In the genomic region with DNA sequence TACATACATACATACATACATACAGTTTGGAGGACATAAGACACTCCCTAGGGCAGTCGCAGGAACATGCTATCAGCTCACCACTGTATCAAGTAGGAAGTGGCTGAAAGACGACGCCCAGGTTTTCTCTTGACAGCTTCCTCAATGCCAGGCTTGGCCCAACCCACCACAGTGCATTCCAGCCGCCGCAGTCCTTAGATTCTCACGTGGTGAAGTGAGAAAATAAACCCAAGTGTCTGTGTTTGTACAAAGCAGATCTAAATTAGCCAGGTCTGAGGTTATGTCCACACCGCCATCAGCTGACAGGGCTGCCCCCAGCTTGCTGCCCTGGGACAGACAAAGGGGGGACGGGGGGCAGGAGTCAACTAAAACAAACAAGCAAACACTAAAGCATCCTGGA, we compare ENCODE assay signal across 9 mouse cellular contexts.
DNase-seq lines count a peak whose midpoint lies in the region; ATAC-seq and TF ChIP-seq lines count a peak whose summit lies in the region.
"Had no signal": no experiment of that assay in that cellular context is flagged by ENCODE, and none has a peak within 500 bp of the region (broad histone marks: within the 10 kb centered on the region; RNA-seq: fewer than 3 reads in every experiment).

No protein-coding gene starts in this region.

- TF ChIP-seq CTCF in kidney, adult 2 months (conservative IDR thresholded peaks at IDR 0.05; ENCODE audit: insufficient read depth, insufficient read length, low read depth, low read length) = no peak

- peak; percentile 4 for DNase-seq in kidney, adult 2 months
- DNase-seq in kidney, adult 9 months = no peak
- DNase-seq in embryonic facial prominence, embryonic 14.5 days (ENCODE audit: low spot score) = peak; percentile 65
- DNase-seq in neural tube, embryonic 11.5 days (ENCODE audit: low spot score) = peak; percentile 20
- DNase-seq in gastrocnemius, postnatal 10 days = no peak
- DNase-seq in T-cell, adult 2 months (ENCODE audit: low spot score) = no peak
- DNase-seq in retina, embryonic 14.5 days (ENCODE audit: low spot score) = no peak

- no peak overlapping the region for H3K4me2 ChIP-seq in embryonic facial prominence, embryonic 14.5 days (ENCODE audit: low read depth, low read length)
- H3K4me2 ChIP-seq in liver, embryonic 12.5 days = no peak overlapping the region
- H3K4me2 ChIP-seq in neural tube, embryonic 11.5 days (ENCODE audit: low read depth) = no peak overlapping the region

- no peak overlapping the region for H3K9ac ChIP-seq in embryonic facial prominence, embryonic 14.5 days (ENCODE audit: low read depth, low read length)
- H3K9ac ChIP-seq in liver, embryonic 12.5 days = no peak overlapping the region
- H3K9ac ChIP-seq in neural tube, embryonic 11.5 days (ENCODE audit: low read length) = no peak overlapping the region

- peak; percentile 57; the same call in 1 of the 2 replicates for ATAC-seq in embryonic facial prominence, embryonic 14.5 days (ENCODE audit: low read depth)
- ATAC-seq in liver, embryonic 12.5 days = peak; percentile 61
- no peak for ATAC-seq in neural tube, embryonic 11.5 days (ENCODE audit: insufficient read depth, low FRiP score, low TSS enrichment)
- ATAC-seq: midbrain, embryonic 16.5 days had no signal

- no peak overlapping the region for H3K4me3 ChIP-seq in kidney, adult 2 months (ENCODE audit: insufficient read depth, low read depth, low read length)
- no peak overlapping the region for H3K4me3 ChIP-seq in embryonic facial prominence, embryonic 14.5 days (ENCODE audit: low read depth, low read length)
- no peak overlapping the region for H3K4me3 ChIP-seq in liver, embryonic 12.5 days
- no peak overlapping the region for H3K4me3 ChIP-seq in neural tube, embryonic 11.5 days (ENCODE audit: low read depth, low read length)

- WGBS in kidney, adult 2 months = 23% methylated on average over 8 of the region's 8 CpGs
- WGBS in embryonic facial prominence, embryonic 14.5 days = 19% methylated on average over 8 of the region's 8 CpGs
- 17% methylated on average over 8 of the region's 8 CpGs for WGBS in liver, embryonic 12.5 days (ENCODE audit: insufficient replicate concordance)
- WGBS in neural tube, embryonic 11.5 days = 49% methylated on average over 8 of the region's 8 CpGs

- no peaks in the 10 kb centered on the region for H3K9me3 ChIP-seq in embryonic facial prominence, embryonic 14.5 days (ENCODE audit: control insufficient read depth, low read length)
- H3K9me3 ChIP-seq in liver, embryonic 12.5 days (replicated peaks) = no peaks in the 10 kb centered on the region
- H3K9me3 ChIP-seq in neural tube, embryonic 11.5 days (ENCODE audit: control insufficient read depth, low read length) = no peaks in the 10 kb centered on the region

- H3K27ac ChIP-seq in kidney, adult 2 months (ENCODE audit: insufficient read depth, low read depth, low read length) = no peak overlapping the region
- H3K27ac ChIP-seq in embryonic facial prominence, embryonic 14.5 days (replicated peaks; ENCODE audit: low read depth, low read length) = no peak overlapping the region; the same call in 1 of the 2 replicates
- no peak overlapping the region for H3K27ac ChIP-seq in liver, embryonic 12.5 days
- H3K27ac ChIP-seq in neural tube, embryonic 11.5 days (ENCODE audit: low read depth, low read length) = no peak overlapping the region

- H3K4me1 ChIP-seq in kidney, adult 2 months (ENCODE audit: control insufficient read depth, insufficient read depth, low read length) = no peaks in the 10 kb centered on the region
- H3K4me1 ChIP-seq in embryonic facial prominence, embryonic 14.5 days (ENCODE audit: control insufficient read depth, insufficient read depth, low read length) = 0 out of 2 replicates have a peak, but pooled peaks cover 5% of the 10 kb centered on the region
- H3K4me1 ChIP-seq in liver, embryonic 12.5 days = peaks cover 7% of the 10 kb centered on the region
- H3K4me1 ChIP-seq in neural tube, embryonic 11.5 days (ENCODE audit: control insufficient read depth, insufficient read depth, low read length) = no peaks in the 10 kb centered on the region

- no peak for TF ChIP-seq POLR2A in kidney, adult 2 months (IDR thresholded peaks at IDR 0.05; ENCODE audit: low read depth, low read length)

- no peaks in the 10 kb centered on the region for H3K36me3 ChIP-seq in kidney, adult 2 months (ENCODE audit: control insufficient read depth, insufficient read depth, low read length)
- no peaks in the 10 kb centered on the region for H3K36me3 ChIP-seq in embryonic facial prominence, embryonic 14.5 days (ENCODE audit: control insufficient read depth, insufficient read depth, low read length)
- no peaks in the 10 kb centered on the region for H3K36me3 ChIP-seq in liver, embryonic 12.5 days
- no peaks in the 10 kb centered on the region for H3K36me3 ChIP-seq in neural tube, embryonic 11.5 days (ENCODE audit: control insufficient read depth, insufficient read depth, low read length)

- H3K27me3 ChIP-seq in kidney, adult 2 months (replicated peaks; ENCODE audit: control insufficient read depth, insufficient read depth, low read length) = no peaks in the 10 kb centered on the region
- no peaks in the 10 kb centered on the region for H3K27me3 ChIP-seq in embryonic facial prominence, embryonic 14.5 days (replicated peaks; ENCODE audit: control insufficient read depth, insufficient read depth, low read length)
- H3K27me3 ChIP-seq in liver, embryonic 12.5 days (replicated peaks) = no peaks in the 10 kb centered on the region
- H3K27me3 ChIP-seq in neural tube, embryonic 11.5 days (ENCODE audit: control insufficient read depth, insufficient read depth, low read length) = no peaks in the 10 kb centered on the region

Comparison
In these comparisons a context has a peak if more than half of its experiments do, and no peak if none do; other contexts are left out.
1. DNase-seq: peak in kidney, adult 2 months (single experiment), embryonic facial prominence, embryonic 14.5 days (single experiment) and neural tube, embryonic 11.5 days (single experiment); none in kidney, adult 9 months (single experiment), gastrocnemius, postnatal 10 days (single experiment), T-cell, adult 2 months (single experiment) and retina, embryonic 14.5 days (single experiment).